Mouse (Mus musculus): ENCODE measurements at regions not wholly inside any gene's neighbourhood (a gene's known extent, or its start where the extent isn't known, plus 50 kb on each side); places are given as distances from the start of the nearest gene placed in this dataset.

GRCm38 (mm10) chr2:170219611-170220401, 71.9 kb upstream of the Zfp217 start:
- no peak for DNase-seq (ENCODE audit: low spot score)

- no peak for DNase-seq (ENCODE audit: low spot score)
Measured at GRCm38 (mm10) chr2:170219161-170219581, 71.3 kb upstream of the Zfp217 start.

- DNase-seq (ENCODE audit: low spot score), result peak; percentile 76
Measured at GRCm38 (mm10) chr2:170218230-170219044, 70.5 kb upstream of the Zfp217 start.

GRCm38 (mm10) chr2:170216311-170216710, 68.4 kb upstream of the Zfp217 start:
- DNase-seq (ENCODE audit: low spot score), result no peak

GRCm38 (mm10) chr2:170209121-170209520, 61.2 kb upstream of the Zfp217 start:
- peak; percentile 91 for DNase-seq (ENCODE audit: low spot score)

GRCm38 (mm10) chr2:170207878-170208277, 60.0 kb upstream of the Zfp217 start:
- no peak for DNase-seq (ENCODE audit: low spot score)

- DNase-seq (ENCODE audit: low spot score), result no peak
Measured at GRCm38 (mm10) chr2:170207395-170207794, 59.5 kb upstream of the Zfp217 start.

GRCm38 (mm10) chr2:170206870-170207269, 59.0 kb upstream of the Zfp217 start:
- no peak for DNase-seq (ENCODE audit: low spot score)

GRCm38 (mm10) chr2:170206442-170206754, 58.5 kb upstream of the Zfp217 start:
- DNase-seq (ENCODE audit: low spot score), result no peak

GRCm38 (mm10) chr2:170205591-170206441, 57.9 kb upstream of the Zfp217 start:
- no peak for DNase-seq (ENCODE audit: low spot score)

- DNase-seq (ENCODE audit: low spot score), result no peak
Measured at GRCm38 (mm10) chr2:170204768-170205514, 57.0 kb upstream of the Zfp217 start.

GRCm38 (mm10) chr2:170203496-170203895, 55.6 kb upstream of the Zfp217 start:
- DNase-seq (ENCODE audit: low spot score), result no peak

GRCm38 (mm10) chr2:170201816-170202371, 54.0 kb upstream of the Zfp217 start:
- no peak for DNase-seq (ENCODE audit: low spot score)

All from heart, adult 8-10 months (tissue).